Mouse (Mus musculus): ENCODE measurements around the gene Ifit1bl1.
"Not testable (repeated sequence)": the region's sequence is repeated elsewhere in the genome, so short reads cannot be mapped to it uniquely, and the experiment has no call there.

The Ifit1bl1 gene

DNA sequence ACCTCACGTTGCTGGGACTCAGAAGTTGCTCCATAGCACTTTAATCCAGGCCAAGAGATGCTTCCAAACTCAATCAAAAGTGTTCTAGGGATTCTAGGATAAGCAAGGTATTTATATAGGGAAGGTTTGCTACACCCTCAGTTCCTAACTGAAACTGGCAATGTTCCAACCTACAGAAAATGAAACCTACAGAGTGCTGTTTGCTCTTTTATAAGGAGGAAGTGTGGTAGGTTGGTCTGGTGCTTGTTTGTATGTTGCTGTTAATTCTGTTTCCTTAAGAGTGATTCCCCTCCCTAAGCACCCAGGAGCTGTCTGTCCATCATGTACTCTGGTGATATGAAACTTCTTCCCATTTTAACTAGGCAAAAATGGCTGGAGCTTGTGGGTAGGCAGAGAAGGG is at the start of gene Ifit1bl1:
Gene Ifit1bl1, minus strand, starts transcription at position 69 of the 400 bp plus-strand sequence.
- peak; percentile 81 for DNase-seq (ENCODE audit: low read depth)

DNA sequence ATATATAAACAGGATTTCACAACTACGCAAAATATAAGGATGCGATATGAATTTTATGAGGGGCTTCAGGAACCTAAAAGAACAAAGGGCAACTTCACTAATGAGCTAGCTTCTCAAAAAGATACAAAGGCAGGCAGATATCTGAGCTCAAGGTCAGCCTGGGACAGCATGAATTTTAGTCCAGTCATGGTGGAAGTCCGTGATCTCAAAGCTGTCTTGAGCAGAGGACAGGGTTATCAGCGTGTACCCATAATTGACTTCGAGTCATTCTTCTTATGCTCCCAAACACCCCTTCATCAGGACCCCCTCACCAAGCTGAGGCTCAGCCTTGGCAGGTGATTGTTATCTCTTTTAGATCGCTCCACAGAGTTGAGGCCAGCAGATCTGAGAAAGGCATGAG is 49.2 kb upstream of the Ifit1bl1 start:
- DNase-seq (ENCODE audit: low read depth), result no peak

DNA sequence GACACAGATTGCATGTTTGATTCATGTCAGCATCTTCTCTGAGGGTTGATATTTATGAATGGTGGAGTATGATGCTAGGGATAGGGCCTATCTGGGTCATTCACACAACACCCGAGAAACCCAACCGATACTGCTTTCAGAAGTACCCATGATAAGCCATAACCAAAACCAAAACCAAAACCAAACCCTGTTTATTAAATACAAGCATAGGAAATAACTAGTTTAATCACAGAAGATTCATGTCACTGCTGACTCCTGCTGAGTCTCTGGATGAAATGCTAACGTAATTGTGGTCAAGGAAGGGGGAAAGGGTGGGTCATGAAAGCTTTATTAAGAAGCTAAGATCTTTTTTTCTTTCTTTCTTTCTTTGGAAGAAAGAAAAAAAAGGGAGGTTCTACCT is 48.5 kb upstream of the Ifit1bl1 start:
- DNase-seq (ENCODE audit: low read depth), result peak; percentile 52

DNA sequence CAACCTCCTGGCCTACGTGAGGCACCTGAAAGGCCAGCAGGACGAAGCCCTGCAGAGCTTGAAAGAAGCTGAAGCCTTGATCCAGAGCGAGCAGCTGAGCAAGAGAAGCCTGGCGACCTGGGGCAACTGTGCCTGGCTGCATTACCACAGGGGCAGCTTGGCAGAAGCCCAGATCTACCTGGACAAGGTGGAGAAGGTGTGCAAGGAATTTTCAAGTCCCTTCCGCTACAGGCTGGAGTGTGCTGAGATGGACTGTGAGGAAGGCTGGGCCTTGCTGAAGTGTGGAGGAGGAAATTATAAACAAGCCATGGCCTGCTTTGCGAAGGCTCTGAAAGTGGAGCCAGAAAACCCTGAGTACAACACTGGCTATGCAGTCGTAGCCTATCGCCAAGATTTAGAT is 45.9 kb upstream of the Ifit1bl1 start:
- not testable (repeated sequence) for DNase-seq (ENCODE audit: low read depth)

DNA sequence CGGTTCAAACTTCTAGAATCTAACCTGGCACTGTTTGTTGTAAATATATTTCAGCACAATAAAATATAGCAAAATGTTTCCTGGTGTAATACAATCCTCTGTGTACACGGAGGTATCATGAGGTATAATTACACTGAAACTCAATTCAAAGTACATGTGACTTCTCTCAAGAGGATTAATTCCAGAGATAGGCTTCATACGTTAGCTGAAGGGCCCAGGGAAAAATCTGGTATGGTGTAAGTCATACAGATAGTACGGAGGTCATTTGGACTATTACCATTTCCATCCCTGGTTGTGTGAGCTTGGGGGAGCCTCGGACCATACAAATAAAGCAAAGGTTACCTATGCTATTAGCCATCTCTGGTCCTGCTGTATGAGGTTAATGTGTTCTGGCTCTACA is 40.9 kb upstream of the Ifit1bl1 start:
- DNase-seq (ENCODE audit: low read depth), result no peak

DNA sequence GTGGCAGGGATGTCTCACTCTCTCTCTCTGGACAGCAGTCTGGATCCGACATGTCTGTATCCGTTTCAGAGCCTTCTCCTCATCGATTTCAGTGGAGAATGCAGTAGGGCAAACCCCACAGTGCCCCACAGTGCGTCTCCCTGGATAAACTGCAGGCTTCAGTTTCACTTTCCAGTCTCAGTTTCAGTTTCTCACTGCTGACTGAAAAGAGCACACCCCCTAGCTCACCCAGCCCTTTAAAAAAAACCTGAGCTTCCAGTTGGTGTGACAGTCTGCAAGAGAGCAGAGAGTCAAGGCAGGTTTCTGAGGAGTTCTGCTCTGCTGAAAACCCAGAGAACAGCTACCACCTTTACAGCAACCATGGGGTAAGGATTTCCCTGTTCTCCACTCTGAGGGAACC is 38.9 kb upstream of the Ifit1bl1 start, which contains the start of the genes Ifit1bl2 and Ifit1:
Gene Ifit1bl2, minus strand, starts transcription at position 121 of the 400 bp plus-strand sequence.
Gene Ifit1, plus strand, starts transcription at position 249 of the 400 bp plus-strand sequence.
- DNase-seq (ENCODE audit: low read depth), result peak; percentile 90

DNA sequence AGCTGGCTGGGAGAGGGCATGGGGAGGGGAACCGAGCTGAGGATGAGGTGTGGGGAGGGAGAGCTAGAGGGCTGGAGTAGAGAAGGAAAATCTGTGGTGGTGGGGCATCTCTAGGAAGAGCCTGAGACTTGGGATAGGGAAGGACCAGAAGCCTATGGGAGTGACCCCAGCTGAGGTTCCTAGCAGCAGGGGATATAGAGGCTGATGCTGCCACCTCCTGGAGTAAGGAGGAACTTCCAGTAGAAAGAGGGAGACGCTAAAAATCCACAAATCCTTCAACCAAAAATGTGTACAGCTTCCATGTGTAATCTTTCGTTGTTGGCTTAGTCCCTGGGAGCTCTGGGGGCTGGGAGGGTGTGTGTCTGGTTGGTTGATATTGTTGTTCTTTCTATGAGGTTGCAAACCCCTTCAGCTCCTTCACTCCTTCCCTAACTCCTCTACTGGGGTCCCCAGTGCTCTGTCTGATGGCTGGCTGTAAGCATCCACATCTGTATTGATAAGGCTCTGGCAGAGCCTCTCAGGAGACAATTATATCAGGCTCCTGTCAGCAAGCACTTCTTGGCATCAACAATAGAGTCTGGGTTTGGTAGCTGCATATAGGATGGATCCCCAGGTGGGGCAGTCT is 35.3 kb upstream of the Ifit1bl1 start:
- peak; percentile 83 for DNase-seq (ENCODE audit: low read depth)

DNA sequence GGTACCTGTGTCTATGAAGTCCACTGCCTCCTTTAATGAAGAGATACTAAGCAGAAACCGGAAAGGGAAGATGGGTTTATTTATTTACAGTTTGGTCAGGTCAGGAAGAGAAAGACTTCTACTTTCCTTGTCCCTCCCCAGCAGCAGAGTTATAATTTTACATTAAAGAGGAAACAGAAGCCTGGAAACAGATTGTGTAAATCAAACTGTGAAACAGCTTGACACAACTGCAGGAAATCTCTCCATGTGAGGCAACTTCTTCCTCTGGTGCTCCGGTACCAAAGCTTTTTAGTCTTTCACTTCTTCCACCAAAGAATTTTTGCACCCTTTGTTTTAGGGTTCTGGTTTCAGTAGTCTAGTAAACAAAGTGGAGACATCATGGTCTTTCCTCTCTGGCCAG is 31.7 kb upstream of the Ifit1bl1 start:
- no peak for DNase-seq (ENCODE audit: low read depth)

DNA sequence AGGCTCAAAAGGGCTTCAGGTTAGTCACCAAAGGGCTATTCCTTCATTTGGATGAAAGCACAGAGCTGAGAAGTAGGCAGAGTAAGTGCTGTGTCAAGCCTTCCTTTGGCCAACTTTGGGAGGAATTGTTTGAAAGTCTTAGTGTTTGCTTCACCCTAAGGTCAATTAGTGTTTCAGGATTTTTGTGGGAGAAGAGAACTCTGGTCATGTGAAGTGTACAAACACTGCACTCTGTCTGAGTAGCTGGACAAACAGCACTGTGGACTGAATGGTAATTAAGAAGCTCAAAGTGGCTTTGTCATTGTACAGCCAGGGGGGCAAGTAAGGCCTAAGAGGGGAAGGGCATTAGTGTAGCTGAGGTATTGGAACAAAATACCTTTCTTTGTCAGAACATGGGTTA is 29.7 kb upstream of the Ifit1bl1 start:
- no peak for DNase-seq (ENCODE audit: low read depth)

DNA sequence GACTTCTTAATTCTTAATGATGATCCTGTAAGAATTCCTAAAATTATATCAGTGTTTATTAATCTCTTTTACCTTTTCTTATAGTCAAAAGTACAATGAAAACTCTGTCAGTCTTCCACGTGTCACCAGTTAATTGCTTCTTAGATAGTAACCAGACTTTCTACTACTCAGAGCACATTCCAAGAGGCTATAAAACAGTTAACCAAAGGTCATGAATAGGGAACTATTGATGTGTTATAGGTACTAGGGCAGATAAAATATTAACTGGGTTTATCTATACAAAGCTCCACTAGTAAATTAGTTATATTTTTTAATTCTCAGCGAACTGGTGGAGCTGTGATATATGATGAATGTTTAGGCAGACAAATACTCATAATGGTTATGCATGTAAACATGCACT is 25.7 kb upstream of the Ifit1bl1 start:
- DNase-seq (ENCODE audit: low read depth), result no peak

DNA sequence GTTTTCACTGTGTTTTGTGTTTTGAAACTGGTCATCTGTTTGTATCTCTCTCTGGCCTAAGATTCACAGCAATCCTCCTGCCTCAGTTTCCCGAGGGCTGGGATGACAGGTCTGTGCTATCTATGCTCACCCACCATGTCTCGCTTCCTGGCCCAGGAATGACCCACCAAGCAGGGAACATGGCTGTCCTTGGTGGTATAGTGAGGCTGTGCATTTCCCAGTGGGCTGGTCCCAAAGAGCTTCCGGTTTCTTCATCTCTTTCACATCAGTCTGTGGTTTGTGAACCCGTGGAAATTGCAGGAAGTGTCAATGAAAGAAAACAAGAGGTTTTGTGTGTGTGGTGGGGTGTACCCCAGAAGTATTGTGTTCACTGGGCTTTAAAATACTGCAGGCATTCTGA is 22.9 kb upstream of the Ifit1bl1 start:
- no peak for DNase-seq (ENCODE audit: low read depth)

DNA sequence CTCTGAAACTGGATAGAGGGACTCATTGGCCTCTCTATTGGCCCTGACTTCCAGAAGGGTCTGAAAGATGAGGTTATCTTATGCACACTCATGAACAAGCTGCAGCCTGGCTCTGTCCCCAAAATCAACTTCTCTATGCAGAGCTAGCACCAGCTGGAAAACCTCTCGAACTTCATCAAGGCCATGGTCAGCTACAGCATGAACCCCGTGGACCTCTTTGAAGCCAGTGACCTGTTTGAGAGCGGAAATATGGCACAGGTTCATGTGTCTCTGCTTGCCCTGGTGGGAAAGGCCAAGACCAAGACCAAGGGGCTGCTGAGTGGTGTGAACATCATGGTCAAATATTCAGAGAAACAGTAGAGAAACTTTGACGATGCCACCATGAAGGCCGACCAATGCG is 22.0 kb upstream of the Ifit1bl1 start:
- no peak for DNase-seq (ENCODE audit: low read depth)

DNA sequence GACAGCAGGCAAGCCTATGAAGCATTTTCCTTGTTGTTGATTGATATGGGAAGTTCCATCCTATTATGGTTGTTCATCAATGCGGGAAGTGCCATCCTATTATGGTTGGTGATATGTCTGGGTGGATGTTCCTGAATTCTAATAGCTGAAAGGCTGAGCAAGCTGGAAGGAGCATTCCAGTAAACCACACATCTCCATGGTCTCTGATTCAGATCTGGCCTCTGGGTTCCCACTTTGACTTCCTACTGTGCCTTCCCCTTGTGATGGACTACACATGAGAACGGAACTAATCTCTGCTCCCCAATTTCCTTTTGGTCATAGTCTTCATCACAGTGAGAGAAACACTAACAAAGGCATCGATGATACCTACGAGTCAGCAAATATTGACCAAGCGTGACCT is 19.1 kb upstream of the Ifit1bl1 start:
- no peak for DNase-seq (ENCODE audit: low read depth)

DNA sequence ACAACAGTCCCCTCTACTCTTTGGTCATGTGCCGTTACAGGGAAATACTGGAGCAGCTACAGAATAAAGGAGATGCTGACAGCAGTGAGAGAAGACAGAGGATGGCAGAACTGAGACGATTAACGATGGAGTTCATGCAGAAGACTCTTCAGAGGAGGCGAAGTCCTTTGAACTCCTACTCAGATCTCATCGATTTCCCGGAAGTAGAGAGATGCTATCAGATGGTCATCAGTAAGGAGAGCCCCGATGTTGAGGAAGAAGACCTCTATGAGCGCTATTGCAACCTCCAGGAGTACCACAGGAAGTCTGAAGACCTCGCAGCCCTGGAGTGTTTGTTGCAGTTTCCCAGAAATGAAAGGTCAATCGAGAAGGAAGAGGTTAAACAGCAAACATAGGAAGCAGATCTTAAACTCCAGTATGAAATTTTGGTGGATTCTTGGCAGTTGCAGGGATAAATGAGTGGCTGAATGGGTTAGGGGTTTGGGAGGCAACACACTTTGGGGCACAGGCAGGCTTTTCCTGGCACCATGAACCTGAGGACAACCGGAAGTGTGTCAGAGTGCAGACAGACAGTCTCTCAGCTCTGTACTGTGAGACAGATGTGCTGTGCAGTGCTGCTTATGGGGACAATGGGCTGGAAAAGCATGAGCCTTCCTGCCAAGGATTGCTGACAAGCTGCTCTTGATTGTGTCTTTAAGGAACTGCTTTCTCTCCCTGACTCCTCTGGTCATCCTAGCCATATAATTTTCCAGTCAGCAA is 10.7 kb upstream of the Ifit1bl1 start:
- DNase-seq (ENCODE audit: low read depth), result peak; percentile 35

DNA sequence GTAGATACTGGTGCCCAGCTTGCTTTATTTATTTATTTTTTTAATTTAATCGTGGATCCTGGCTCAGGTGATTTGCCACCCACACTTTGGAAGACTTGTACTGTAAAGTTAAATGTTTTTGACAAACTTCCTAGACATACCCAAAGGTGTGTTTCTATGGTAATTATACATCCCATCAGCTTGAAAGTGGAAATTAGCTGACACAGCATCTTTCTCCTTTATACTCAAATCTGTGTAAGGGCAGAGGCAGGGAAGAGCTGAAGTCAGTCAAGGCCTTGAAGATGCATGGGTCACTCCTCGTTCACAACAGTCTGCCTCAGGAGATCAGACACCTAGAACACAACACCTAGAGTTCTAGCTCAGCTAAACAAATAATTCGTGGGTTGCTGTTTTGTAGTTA is 8.4 kb upstream of the Ifit1bl1 start:
- not testable (repeated sequence) for DNase-seq (ENCODE audit: low read depth)

DNA sequence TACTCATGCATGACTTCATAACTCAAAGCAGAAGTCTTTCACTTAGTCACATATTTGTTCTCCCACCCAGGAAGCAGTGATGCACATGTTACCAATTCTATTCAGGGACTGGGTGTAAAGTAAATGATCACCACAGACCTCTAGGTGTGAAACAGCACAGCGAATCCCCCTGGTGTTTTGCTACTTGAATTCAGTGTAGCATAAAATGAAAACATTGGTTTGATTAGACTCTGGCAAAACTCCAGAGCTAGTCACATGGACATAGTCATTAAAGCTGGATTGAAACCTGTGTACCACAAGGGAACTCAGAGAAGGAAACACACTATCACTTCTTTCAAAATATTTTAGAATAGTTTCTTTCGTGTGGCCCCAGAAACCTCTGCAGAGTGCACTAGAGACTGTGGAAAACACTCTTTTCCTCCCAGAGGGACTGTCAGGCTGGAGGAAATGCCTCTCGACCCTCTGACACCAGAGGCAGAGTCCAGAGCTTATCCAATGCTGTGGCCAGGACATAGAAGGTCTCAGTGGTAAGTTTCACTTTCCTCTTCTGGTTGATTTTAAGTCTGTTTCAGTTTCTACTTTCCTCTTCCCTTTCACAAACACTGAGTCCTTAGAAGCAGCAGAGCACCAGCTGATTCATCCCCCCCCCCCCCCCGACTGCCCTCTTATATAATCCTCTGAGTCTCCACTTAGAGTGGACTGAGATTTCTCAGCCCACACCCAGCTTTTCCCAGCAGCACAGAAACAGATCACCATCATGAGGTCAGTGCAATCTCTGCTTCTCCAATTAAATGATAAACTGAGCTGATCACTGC is 5.7 kb upstream of the Ifit1bl1 start, which contains the start of gene Ifit3b:
Gene Ifit3b, plus strand, starts transcription at position 734 of the 815 bp plus-strand sequence.
- peak; percentile 65 for DNase-seq (ENCODE audit: low read depth)

DNA sequence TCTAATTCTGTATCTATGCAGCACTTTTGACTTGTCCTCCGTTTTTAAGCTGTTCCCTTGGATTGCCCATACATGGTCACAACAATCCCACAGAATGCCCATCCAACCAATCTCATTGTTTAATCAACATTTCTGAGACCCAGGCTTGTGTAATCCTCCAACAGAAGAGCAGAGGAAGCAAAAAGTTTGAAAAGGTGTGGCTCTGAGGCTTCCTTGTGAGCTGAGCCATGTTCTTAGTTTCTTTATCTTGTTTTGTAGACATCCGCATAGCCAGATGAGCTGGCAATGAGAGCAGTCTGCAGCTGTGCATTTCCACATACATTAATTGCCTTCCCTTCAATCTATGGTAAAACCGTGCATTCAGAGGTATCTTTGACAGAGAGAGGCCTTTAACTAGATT is 3.7 kb upstream of the Ifit1bl1 start:
- DNase-seq (ENCODE audit: low read depth), result peak; percentile 50

DNA sequence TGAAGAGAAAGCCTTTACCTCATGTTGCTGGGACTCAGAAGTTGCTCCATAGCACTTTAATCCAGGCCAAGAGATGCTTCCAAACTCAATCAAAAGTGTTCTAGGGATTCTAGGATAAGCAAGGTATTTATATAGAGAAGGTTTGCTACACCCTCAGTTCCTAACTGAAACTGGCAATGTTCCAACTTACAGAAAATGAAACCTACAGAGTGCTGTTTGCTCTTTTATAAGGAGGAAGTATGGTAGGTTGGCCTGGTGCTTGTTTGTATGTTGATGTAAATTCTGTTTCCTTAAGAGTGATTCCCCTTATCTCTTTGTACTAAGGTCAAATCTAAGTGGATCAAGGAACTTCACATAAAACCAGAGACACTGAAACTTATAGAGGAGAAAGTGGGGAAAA is 2.5 kb downstream of the Ifit1bl1 start:
- peak; percentile 85 for DNase-seq (ENCODE audit: low read depth)

DNA sequence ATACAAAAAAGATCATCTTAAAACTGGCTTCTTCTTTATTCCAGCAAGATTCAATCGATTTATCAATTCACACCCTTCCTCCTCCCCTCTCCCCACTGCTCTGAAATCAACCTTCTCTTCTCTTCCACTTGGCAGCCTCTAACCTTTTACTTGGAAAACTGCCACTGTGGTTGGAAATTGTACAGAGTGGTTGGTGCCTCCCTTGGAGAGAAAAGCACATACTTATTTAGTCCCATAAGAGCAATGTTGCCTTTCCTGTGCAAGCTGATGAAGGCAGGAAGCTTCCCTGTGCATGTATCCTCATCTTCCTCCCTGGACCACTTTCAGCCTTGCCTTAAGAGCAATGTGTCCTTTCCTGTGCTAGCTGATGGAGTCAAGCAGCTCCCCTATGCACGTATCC is 3.4 kb downstream of the Ifit1bl1 start:
- no peak for DNase-seq (ENCODE audit: low read depth)

DNA sequence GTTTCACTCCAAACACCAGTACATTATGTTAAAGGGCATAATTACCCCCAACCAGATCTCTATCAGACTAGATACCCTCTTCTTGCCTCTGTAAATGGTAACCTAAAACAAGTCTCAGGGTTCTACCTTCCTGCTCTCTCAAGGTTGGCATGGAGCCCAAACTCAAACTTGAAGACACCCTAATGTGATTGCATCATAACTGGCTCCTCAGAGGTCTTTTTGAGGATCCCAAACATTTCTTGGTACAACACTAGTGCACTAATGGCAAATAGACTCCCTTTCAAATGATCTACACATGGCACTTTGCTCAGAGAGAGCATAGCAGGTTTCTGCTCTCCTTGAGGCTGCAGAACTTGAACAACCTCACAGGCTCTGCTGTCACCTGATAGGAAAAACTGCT is 4.9 kb downstream of the Ifit1bl1 start:
- no peak for DNase-seq (ENCODE audit: low read depth)

DNA sequence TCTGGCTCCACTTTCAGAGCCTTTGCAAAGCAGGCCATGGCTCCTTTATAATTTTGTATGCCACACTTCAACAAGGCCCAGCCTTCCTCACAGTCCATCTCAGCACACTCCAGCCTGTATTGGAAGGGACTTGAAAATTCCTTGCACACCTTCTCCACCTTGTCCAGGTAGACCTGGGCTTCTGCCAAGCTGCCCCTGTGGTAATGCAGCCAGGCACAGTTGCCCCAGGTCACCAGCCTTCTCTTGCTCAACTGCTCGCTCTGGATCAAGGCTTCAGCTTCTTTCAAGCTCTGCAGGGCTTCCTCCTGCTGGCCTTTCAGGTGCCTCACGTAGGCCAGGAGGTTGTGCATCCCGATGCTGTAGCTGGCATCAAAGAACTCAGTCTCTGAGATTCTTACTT is 7.2 kb downstream of the Ifit1bl1 start:
- not testable (repeated sequence) for DNase-seq (ENCODE audit: low read depth)

DNA sequence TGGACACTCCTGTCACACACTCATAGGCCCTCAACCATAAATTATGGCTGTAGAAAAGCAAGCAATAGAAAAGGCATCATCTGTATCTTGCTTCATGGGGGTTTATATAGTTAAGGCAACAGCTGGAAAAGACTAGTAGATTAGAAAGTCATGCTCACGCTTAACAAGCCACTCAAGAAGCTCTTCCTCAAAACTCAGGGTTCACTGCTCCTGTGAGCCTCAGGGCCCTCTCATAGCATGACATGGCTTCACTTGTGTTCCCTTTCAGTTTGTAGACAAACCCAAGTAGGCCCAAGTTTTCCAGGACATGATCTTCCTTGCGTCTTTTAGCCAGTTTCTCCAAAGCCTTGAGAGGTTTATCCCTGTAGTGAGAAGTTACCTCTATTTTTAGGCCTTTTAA is 8.3 kb downstream of the Ifit1bl1 start:
- DNase-seq (ENCODE audit: low read depth), result no peak

DNA sequence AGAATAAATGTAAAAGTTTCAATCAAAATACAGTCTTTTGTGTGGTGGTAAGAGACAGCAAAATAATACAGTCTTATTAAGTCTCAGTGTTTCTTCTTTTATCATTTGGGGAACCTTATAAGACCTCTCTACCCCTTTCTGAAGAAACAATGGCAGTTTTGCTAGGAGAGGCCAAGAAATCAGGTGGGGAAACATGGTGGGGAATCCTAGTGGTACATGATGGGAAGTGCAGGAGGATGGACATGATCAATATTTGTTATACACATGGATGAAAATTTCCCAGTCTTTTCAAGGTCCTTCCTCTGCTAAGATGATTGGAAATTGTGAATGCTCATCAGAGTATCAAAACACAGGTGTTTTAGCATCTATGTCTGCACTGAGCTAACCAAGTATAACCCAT is 12.8 kb downstream of the Ifit1bl1 start:
- DNase-seq (ENCODE audit: low read depth), result peak; percentile 39

All from induced T-regulatory cell, adult 2 months (primary cell).